Mouse (Mus musculus) stomach, postnatal 0 days (tissue): Measurements from ENCODE around the gene Mrps15. TPM values are rescaled to one million over a fixed set of nuclear protein-coding genes. Genes with fewer than 3 reads are reported as not detected.
A peak's percentile ranks its signal among the peaks of the same experiment; 100 is the strongest.

Experiments used
- ATAC-seq: fragments of 200-750 bp; cut with Nextera tagmentation; 2 replicates; pipeline ENCODE4 v1.8.0; 2017; ENCODE audit not compliant: low FRiP score, low TSS enrichment
- DNase-seq: peaks from one replicate; pipeline ENCODE4 v3.0.0-alpha.2; 2016; ENCODE audit warnings: low spot score
- H3K27ac ChIP-seq: fragments of 300-500 bp; sonication (generic); replicated peaks from 2 replicates; pipeline ENCODE4 v1.5.1; 2014; ENCODE audit warnings: mild to moderate bottlenecking, control low read depth
- H3K27me3 ChIP-seq: fragments of 300-500 bp; sonication (generic); 2 replicates; pipeline ENCODE4 v1.6.1; 2014; ENCODE audit warnings: low read length; ENCODE audit not compliant: control insufficient read depth, insufficient read depth
- H3K36me3 ChIP-seq: fragments of 300-500 bp; sonication (generic); 2 replicates; pipeline ENCODE4 v1.6.1; 2014; ENCODE audit warnings: low read length, mixed read lengths; ENCODE audit not compliant: control insufficient read depth, insufficient read depth
- H3K4me1 ChIP-seq: fragments of 300-500 bp; sonication (generic); replicated peaks from 2 replicates; pipeline ENCODE4 v1.6.1; 2014; ENCODE audit warnings: antibody characterized with exemption; ENCODE audit not compliant: control insufficient read depth, insufficient read depth
- H3K4me2 ChIP-seq: fragments of 300-500 bp; sonication (generic); replicated peaks from 2 replicates; pipeline ENCODE4 v1.6.1; 2014; ENCODE audit warnings: low read depth, mild to moderate bottlenecking, control low read depth, moderate library complexity
- H3K4me3 ChIP-seq: fragments of 300-500 bp; sonication (generic); 2 replicates; pipeline ENCODE4 v1.5.1; 2014; ENCODE audit warnings: low read depth, low read length, control low read depth
- H3K9ac ChIP-seq: fragments of 300-500 bp; sonication (generic); 2 replicates; pipeline ENCODE4 v1.6.1; 2014; ENCODE audit warnings: mild to moderate bottlenecking, low read length, control low read depth, mixed read lengths
- H3K9me3 ChIP-seq: fragments of 300-500 bp; sonication (generic); 2 replicates; pipeline ENCODE4 v1.6.1; 2016; ENCODE audit warnings: low read length; ENCODE audit not compliant: control insufficient read depth
- CTCF ChIP-seq: IDR thresholded peaks from 2 replicates; pipeline ENCODE4 v1.5.1; 2016; ENCODE audit warnings: antibody characterized with exemption, low read depth, mild to moderate bottlenecking, moderate library complexity
- EP300 ChIP-seq: optimal IDR thresholded peaks from 2 replicates; pipeline ENCODE3; 2016; ENCODE audit warnings: antibody characterized with exemption
- WGBS: fragments of 180-500 bp; shearing (Covaris S2); extraction: QIAGEN DNeasy Blood & Tissue Kit; methylation state at CpG from one replicate; pipeline ENCODE4 v1.1.7; 2014; 5-methylcytosine and 5-hydroxymethylcytosine counted together
- polyA plus RNA-seq: library from polyadenylated mRNA; unstranded; fragments of >200 nt; fragmentation: Nextera tagmentation; extraction: Ambion mirVana; gene quantifications from 2 replicates; pipeline ENCODE4 v1.2.1, GENCODE M21; 2015

Gene Mrps15
- polyA plus RNA-seq, 1 experiment from 2014 or later: 90.0 TPM

DNA sequence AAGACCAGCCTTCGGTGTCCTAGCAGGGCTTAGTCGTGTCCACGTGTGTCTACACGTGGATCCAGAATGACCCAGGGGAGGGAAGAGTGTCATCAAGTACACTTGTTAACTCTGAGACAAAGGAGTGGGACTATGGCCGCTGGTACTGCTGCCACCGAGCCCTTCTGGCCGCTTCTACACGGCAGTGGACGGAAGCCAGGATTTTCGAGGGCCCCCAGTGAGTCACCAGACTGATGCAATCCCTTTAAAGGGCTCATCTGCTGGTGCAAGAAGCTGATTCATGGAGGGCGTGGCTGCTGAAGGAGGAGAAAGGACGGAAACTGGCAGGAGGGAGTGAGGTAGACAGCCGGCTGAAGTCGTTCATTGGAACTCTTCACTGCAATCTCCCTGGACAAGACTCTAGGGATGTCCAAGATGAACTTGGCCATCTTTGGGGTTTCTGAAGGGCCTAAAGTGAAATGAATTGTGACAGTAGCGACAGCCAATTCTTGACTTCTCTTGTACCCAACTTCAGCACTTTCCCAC is 56.4 kb downstream of the Mrps15 start:
- WGBS: under 1% methylated on average over 15 of the region's 15 CpGs
- Histone ChIP-seq H3K9me3 (no peaks in the 10 kb centered on the region), H3K27ac (peak overlapping the region; percentile 95), H3K9ac (peak overlapping the region; percentile 57), H3K27me3 (no peaks in the 10 kb centered on the region), H3K36me3 (no peaks in the 10 kb centered on the region), H3K4me3 (peak overlapping the region; percentile 97), H3K4me2 (peak overlapping the region; percentile 90), H3K4me1 (peaks cover 9% of the 10 kb centered on the region)
- peak; percentile 80 for ATAC-seq
- TF ChIP-seq CTCF: peak; percentile 22; the same call in 1 of the 2 replicates
- no peak for TF ChIP-seq EP300
- DNase-seq: peak; percentile 93

DNA sequence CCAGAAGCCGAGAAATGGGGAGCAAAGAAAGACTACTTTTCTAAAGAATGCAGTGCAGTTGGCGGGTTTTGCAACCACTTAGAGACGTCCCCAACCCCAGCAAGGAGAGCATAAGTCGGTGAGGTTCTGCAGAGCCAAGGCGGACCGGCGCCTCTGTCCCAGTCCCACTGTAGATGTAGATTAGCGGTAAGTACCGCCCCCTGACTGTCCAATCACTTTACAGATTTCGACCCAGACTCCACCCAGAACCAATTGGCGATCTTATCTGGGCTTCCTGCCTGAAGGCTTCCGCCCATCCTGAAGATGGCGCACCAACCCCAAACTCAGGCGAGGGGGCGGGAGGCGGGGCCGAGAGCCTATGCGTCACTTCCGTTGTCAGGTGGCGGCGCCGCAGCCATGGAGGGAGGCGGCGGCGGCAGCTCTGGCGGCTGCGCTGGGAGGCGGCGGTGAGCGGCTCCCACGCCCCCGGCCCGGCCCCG is 56.9 kb downstream of the Mrps15 start, which contains the start of gene Stk40:
Gene Stk40, plus strand, starts transcription at position 368 of the 479 bp plus-strand sequence.
- Histone ChIP-seq H3K4me1 (peaks cover 9% of the 10 kb centered on the region), H3K9me3 (no peaks in the 10 kb centered on the region), H3K4me2 (peak within 1 kb of the TSS; percentile 90), H3K27me3 (no peaks in the 10 kb centered on the region), H3K36me3 (no peaks in the 10 kb centered on the region), H3K27ac (peak within 1 kb of the TSS; percentile 95), H3K4me3 (peak within 1 kb of the TSS; percentile 97), H3K9ac (peak within 1 kb of the TSS; percentile 95)
- ATAC-seq: peak; percentile 95
- 1% methylated on average over 34 of the region's 34 CpGs for whole genome bisulfite sequencing
- TF ChIP-seq CTCF: peak; percentile 83
- TF ChIP-seq EP300: peak; percentile 38
- DNase-seq: peak; percentile 98

DNA sequence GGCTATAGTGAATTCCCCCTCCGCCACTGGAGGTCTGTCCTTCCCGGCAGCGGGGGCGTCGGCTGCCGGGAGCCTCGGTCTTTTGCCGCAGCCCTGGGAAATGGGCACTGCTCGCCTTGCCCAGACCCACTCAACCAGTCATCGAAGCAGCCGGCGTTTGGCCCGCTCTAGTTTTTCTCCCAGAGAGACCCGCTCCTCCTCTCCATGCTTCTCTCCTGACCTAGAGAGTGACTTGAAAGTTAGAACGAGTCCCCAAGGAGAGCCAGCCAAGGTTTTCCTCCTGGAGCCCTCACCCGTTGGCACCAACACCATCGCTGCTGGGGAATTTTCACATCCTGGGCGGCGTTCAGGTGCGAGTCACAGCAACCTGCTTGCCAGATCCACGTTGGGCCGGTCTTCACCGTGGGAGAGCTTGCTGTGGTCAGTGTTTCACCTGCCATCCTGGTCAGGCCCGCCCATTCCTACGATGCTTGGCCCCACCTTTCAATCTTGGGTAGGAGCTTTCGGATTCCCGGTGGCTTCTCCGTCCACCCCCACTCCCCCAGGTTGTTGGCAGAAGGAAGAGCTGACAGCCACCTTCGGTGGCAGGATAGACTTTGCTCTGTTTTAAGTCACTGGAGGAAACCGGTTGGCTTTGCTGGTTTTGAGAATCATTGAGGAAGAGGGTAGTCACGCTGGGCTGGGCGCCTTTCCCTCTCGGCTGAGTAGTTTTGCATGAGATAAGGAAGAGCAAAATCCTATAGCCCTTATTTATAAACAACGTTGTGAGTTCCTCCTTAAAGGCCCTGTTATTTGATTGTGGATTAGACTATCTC is 57.7 kb downstream of the Mrps15 start:
- Histone ChIP-seq H3K4me3 (peak overlapping the region; percentile 97), H3K36me3 (no peaks in the 10 kb centered on the region), H3K9ac (peak overlapping the region; percentile 95), H3K9me3 (no peaks in the 10 kb centered on the region), H3K4me1 (peaks cover 9% of the 10 kb centered on the region), H3K27ac (peak overlapping the region; percentile 95), H3K27me3 (no peaks in the 10 kb centered on the region), H3K4me2 (peak overlapping the region; percentile 90)
- DNase-seq (peak; percentile 68), ATAC-seq (peak; percentile 3; the same call in 1 of the 2 replicates)
- TF ChIP-seq EP300 (no peak), CTCF (no peak)
- 2% methylated on average over 34 of the region's 34 CpGs for WGBS

Other genes starting within 250 kb of the Mrps15 start
- 0.17 and 0.22 TPM in 2 replicates for gene Csf3r, start 22.4 kb upstream of the Mrps15 start, polyA plus RNA-seq
- 3.6 and 5.1 TPM in 2 replicates for gene Oscp1, start 11.6 kb downstream of the Mrps15 start, polyA plus RNA-seq
- 41.8 and 46.5 TPM in 2 replicates for gene Lsm10, start 49.7 kb downstream of the Mrps15 start, polyA plus RNA-seq
- gene Stk40, start 57.0 kb downstream of the Mrps15 start, polyA plus RNA-seq: 17.3 and 20.2 TPM in 2 replicates
- 39.7 and 39.9 TPM in 2 replicates for gene Eva1b, start 100.8 kb downstream of the Mrps15 start, polyA plus RNA-seq
- 8.4 and 12.0 TPM in 2 replicates for gene Sh3d21, start 116.6 kb downstream of the Mrps15 start, polyA plus RNA-seq
- gene Thrap3, start 155.8 kb downstream of the Mrps15 start, polyA plus RNA-seq: 70.3 and 78.7 TPM in 2 replicates
- gene Map7d1, start 209.4 kb downstream of the Mrps15 start, polyA plus RNA-seq: 15.2 and 17.8 TPM in 2 replicates
- 80.7 and 84.6 TPM in 2 replicates for gene Trappc3, start 215.4 kb downstream of the Mrps15 start, polyA plus RNA-seq
- gene Col8a2, start 239.9 kb downstream of the Mrps15 start, polyA plus RNA-seq: 6.4 and 7.8 TPM in 2 replicates